17 mouse cellular contexts compared by ENCODE assay signal in the genomic region with DNA sequence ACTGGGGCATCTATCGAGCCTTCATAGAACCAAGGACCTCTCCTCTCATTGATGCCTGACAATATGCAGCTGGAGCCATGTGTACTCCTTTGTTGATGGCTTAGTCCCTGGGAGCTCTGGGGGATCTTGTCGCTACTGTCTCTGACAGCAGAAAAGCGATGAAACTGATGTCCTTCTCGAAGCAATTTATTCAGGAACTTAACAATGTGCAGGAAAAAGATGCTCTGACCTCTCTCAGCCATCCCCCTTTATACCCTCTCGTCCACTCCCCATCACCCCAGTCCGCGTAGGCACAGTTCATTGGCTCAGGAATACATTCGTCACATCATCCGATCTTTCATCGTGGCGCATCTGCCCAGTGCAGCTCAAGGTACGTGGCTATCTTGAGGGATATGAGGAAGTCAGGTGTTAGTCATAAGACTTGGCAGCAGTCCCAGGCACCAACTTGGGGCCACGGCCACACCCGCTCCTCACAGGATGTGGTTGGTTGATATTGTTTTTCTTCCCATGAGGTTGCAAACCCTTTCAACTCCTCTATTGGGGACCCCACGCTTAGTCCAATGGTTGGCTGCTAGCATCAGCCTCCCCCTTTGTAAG.
"Had no signal": no experiment of that assay in that cellular context is flagged by ENCODE, and none has a peak within 500 bp of the region (broad histone marks: within the 10 kb centered on the region; RNA-seq: fewer than 3 reads in every experiment).

No protein-coding gene starts in this region.

- H3K27ac ChIP-seq: neural tube, embryonic 12.5 days; neural tube, embryonic 13.5 days; neural tube, embryonic 15.5 days; stomach, embryonic 15.5 days; stomach, postnatal 0 days had no signal

- H3K4me3 ChIP-seq: neural tube, embryonic 12.5 days; neural tube, embryonic 13.5 days; neural tube, embryonic 15.5 days; stomach, embryonic 15.5 days had no signal

- DNase-seq: retina, postnatal 1 day; right cerebral cortex, adult 18-20 months; right cerebral cortex, postnatal 14 days; right cerebral cortex, postnatal 25 days; right cerebral cortex, postnatal 4 days; spleen, adult 18-20 months; thymus, adult 18-20 months; thymus, adult 2 months; thymus, postnatal 14 days; thymus, postnatal 25 days; thymus, postnatal 36 days; thymus, postnatal 4 days had no signal

- H3K36me3 ChIP-seq: neural tube, embryonic 12.5 days; neural tube, embryonic 13.5 days; neural tube, embryonic 15.5 days; stomach, embryonic 15.5 days had no signal

- H3K4me1 ChIP-seq: neural tube, embryonic 12.5 days; neural tube, embryonic 13.5 days; neural tube, embryonic 15.5 days; stomach, embryonic 15.5 days had no signal

- H3K27me3 ChIP-seq: neural tube, embryonic 12.5 days; neural tube, embryonic 13.5 days; neural tube, embryonic 15.5 days; stomach, embryonic 15.5 days had no signal

- H3K9ac ChIP-seq: neural tube, embryonic 12.5 days; neural tube, embryonic 13.5 days; neural tube, embryonic 15.5 days; stomach, embryonic 15.5 days had no signal

- H3K9me3 ChIP-seq: neural tube, embryonic 12.5 days; neural tube, embryonic 13.5 days; neural tube, embryonic 15.5 days; stomach, embryonic 15.5 days had no signal
